Mouse (Mus musculus) liver, postnatal 0 days (tissue): ENCODE measurements at regions not wholly inside any gene's neighbourhood (a gene's known extent, or its start where the extent isn't known, plus 50 kb on each side); places are given as distances from the start of the nearest gene placed in this dataset.

Source experiments
- ATAC-seq: fragments of 200-750 bp; cut with Nextera tagmentation; 2 replicates; pipeline ENCODE4 v1.8.0; 2017; ENCODE audit warnings: mild to moderate bottlenecking, moderate library complexity
- DNase-seq: peaks from one replicate; pipeline ENCODE4 v3.0.0-alpha.2; 2016
- H3K27ac ChIP-seq: fragments of 300-500 bp; sonication (generic); 2 replicates; pipeline ENCODE4 v1.5.1; 2014; ENCODE audit warnings: antibody characterized with exemption, moderate library complexity, mild to moderate bottlenecking, low read depth
- H3K27me3 ChIP-seq: fragments of 300-500 bp; sonication (generic); 2 replicates; pipeline ENCODE4 v1.6.1; 2014; ENCODE audit warnings: low read length, control low read depth, mixed read lengths; ENCODE audit not compliant: insufficient read depth
- H3K36me3 ChIP-seq: fragments of 300-500 bp; sonication (generic); replicated peaks from 2 replicates; pipeline ENCODE4 v1.6.1; 2014; ENCODE audit warnings: mild to moderate bottlenecking, control low read depth, low read length, moderate library complexity, mixed read lengths; ENCODE audit not compliant: insufficient read depth
- H3K4me1 ChIP-seq: fragments of 300-500 bp; sonication (generic); 2 replicates; pipeline ENCODE4 v1.6.1; 2014; ENCODE audit warnings: antibody characterized with exemption, mild to moderate bottlenecking, control low read depth; ENCODE audit not compliant: insufficient read depth
- H3K4me2 ChIP-seq: fragments of 300-500 bp; sonication (generic); 2 replicates; pipeline ENCODE4 v1.6.1; 2014; ENCODE audit warnings: low read depth, mild to moderate bottlenecking, low read length, moderate library complexity, mixed read lengths
- H3K4me3 ChIP-seq: fragments of 300-500 bp; sonication (generic); 2 replicates; pipeline ENCODE4 v1.5.1; 2014; ENCODE audit warnings: low read depth, low read length
- H3K9ac ChIP-seq: fragments of 300-500 bp; sonication (generic); replicated peaks from 2 replicates; pipeline ENCODE4 v1.6.1; 2014; ENCODE audit warnings: mild to moderate bottlenecking, moderate library complexity
- H3K9me3 ChIP-seq: fragments of 300-500 bp; sonication (generic); 2 replicates; pipeline ENCODE4 v1.6.1; 2016; ENCODE audit warnings: mild to moderate bottlenecking, control low read depth, low read length, mixed read lengths
- CTCF ChIP-seq: sonication (generic); IDR thresholded peaks from 2 replicates; pipeline ENCODE4 v1.5.1; 2016; ENCODE audit warnings: antibody characterized with exemption, low read depth
- EP300 ChIP-seq: IDR thresholded peaks from 2 replicates; pipeline ENCODE4 v1.6.1; 2016; ENCODE audit warnings: antibody characterized with exemption, low read depth, mild to moderate bottlenecking
- WGBS: fragments of 180-500 bp; shearing (Covaris S2); extraction: QIAGEN DNeasy Blood & Tissue Kit; methylation state at CpG from one replicate; pipeline ENCODE4 v1.1.7; 2014; ENCODE audit not compliant: insufficient replicate concordance; 5-methylcytosine and 5-hydroxymethylcytosine counted together

DNA sequence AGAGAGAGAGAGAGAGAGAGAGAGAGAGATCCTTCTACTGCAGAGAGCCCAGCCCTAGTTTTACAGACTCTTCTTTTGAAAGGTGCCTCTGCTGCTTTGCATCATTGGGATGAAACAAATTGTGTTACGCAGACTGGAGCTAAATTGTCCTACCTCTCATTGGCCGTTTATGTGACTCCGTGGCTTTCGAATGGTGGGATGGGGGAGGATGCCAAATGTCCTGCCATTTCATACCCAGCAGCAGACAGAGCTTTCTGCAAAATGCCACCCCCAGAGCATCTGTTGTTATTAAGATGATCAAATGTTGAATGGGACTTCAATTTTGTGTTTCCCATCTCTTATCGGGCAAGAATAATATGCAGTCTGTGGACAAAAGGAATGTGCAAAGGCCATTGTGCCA lies 321.9 kb upstream of the Mki67 start:
- Histone ChIP-seq H3K4me3 (no peak overlapping the region), H3K9me3 (no peaks in the 10 kb centered on the region), H3K27ac (no peak overlapping the region), H3K4me1 (no peaks in the 10 kb centered on the region), H3K27me3 (no peaks in the 10 kb centered on the region), H3K36me3 (no peaks in the 10 kb centered on the region), H3K4me2 (no peak overlapping the region), H3K9ac (no peak overlapping the region)
- DNase-seq (no peak), ATAC-seq (no peak)
- TF ChIP-seq CTCF (no peak), EP300 (no peak)
- WGBS = 65% methylated on average over 5 of the region's 5 CpGs

DNA sequence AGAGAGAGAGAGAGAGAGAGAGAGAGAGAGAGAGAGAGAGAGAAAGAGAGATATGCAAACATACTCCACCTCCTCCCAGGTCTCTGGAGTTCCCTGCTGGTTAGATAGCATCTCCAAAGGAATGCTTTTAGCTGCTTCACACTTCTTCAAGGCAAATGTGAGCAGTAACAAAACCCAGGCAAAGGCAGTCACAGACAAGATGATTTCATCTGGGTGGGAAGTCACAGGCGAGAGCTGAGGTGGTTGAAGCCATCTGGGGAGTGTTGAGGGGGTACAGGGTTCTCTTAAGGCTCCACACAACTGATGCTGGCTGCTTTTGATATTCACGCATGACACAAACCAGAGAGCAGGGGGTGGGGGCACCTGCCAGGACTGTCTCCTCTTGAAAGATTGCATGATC lies 322.7 kb upstream of the Mki67 start:
- no peak overlapping the region for H3K9ac ChIP-seq
- no peaks in the 10 kb centered on the region for H3K27me3 ChIP-seq
- no peaks in the 10 kb centered on the region for H3K36me3 ChIP-seq
- H3K4me2 ChIP-seq = no peak overlapping the region
- ATAC-seq = no peak
- no peak overlapping the region for H3K27ac ChIP-seq
- WGBS = 37% methylated on average over 2 of the region's 2 CpGs
- H3K4me3 ChIP-seq = no peak overlapping the region
- DNase-seq = no peak
- TF ChIP-seq CTCF (no peak), EP300 (no peak)
- H3K9me3 ChIP-seq = no peaks in the 10 kb centered on the region
- no peaks in the 10 kb centered on the region for H3K4me1 ChIP-seq

DNA sequence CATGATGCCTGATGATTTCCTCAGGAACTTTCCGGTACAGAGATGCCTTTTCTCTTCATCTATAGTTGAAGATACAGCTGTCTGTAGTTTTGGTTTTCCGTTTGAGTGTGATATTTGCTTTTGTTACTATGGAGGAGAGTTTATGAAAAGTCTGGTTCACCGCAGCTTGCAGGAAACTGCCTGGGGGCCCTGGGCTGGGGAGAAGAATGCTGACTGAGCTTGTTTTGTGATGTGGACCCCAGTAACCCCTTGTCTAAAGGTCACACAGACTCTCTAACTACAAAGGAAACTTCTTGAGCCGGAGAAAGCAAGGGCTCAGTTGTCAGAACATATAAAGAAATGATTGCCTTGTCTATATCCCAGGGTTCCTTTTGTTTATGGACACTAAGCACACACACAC lies 325.8 kb upstream of the Mki67 start:
- DNase-seq (no peak), ATAC-seq (no peak)
- H3K9me3 ChIP-seq = no peaks in the 10 kb centered on the region
- no peaks in the 10 kb centered on the region for H3K4me1 ChIP-seq
- H3K4me2 ChIP-seq = no peak overlapping the region
- WGBS = 58% methylated on average over 4 of the region's 4 CpGs
- H3K27me3 ChIP-seq = no peaks in the 10 kb centered on the region
- H3K4me3 ChIP-seq = no peak overlapping the region
- no peak overlapping the region for H3K27ac ChIP-seq
- H3K36me3 ChIP-seq = no peaks in the 10 kb centered on the region
- TF ChIP-seq EP300 (no peak), CTCF (no peak)
- H3K9ac ChIP-seq = no peak overlapping the region

DNA sequence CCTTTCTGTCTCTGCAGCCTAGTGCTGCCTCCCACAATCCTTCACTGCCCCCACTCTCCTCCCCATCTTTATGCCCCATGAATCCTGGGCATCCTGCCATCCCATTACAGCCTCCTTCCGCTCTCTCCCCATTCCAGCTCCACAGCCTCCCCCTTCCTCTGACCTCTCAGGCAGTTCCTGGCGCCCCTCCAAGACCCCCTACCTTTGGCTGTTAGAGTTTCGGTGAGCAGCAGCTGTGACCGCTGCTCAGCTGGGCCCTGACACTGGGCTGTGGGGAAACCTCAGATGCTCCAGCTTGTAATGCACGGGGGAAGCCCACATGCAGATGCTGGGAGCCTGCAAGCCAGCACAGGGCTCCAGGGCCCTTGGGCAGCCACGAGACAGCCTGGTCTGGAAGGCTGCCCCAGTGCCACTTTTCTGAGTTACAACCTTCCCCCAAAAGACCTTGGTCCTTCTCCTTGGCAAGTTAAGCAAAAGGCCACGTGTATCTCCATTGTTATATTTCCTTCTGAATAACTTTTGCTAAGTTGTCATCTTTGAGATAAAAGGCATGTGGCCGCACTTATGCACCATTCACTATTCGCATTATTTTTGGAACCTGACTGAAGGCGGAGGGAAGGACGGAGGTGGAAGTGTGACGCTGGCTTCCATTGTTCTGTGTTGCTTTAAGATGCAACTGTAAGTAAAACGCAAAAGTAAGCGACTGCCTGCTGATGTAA lies 330.6 kb upstream of the Mki67 start:
- Histone ChIP-seq H3K36me3 (no peaks in the 10 kb centered on the region), H3K9ac (no peak overlapping the region), H3K4me1 (no peaks in the 10 kb centered on the region), H3K4me2 (no peak overlapping the region), H3K4me3 (no peak overlapping the region), H3K9me3 (no peaks in the 10 kb centered on the region), H3K27ac (no peak overlapping the region), H3K27me3 (0 out of 2 replicates have a peak, but pooled peaks cover 3% of the 10 kb centered on the region)
- WGBS = 38% methylated on average over 14 of the region's 14 CpGs
- DNase-seq = peak; percentile 25
- TF ChIP-seq EP300 (no peak), CTCF (no peak)
- ATAC-seq = no peak

DNA sequence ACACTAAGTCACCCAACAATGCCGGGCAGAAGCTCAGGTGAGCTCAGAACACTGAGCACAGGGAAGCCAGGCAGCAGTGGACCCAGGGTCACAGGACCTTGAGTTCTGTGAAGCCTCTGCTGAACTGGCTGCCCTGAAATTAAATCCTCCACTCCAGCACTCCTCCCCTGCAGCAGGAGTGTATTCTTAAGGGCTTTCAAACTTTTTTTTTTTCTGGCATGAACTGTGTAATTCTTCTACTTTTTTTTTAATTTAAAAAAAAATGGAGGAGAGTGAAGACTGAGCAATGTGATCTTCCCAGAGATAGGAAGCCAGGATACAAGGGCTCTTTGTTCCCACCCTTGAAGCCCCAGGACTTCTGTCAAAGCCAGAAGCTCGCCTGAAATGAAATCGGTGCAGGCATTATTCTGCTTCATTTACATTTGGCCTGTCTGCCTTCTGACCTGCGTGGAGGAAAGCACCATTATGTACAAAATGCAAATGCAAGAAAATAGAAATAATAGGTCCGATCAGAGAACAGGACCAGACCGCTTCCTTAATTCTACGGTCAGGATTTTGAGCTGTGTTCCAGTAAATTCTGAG lies 331.3 kb upstream of the Mki67 start:
- Histone ChIP-seq H3K4me2 (no peak overlapping the region), H3K4me3 (no peak overlapping the region), H3K36me3 (no peaks in the 10 kb centered on the region), H3K4me1 (no peaks in the 10 kb centered on the region), H3K27me3 (0 out of 2 replicates have a peak, but pooled peaks cover 3% of the 10 kb centered on the region), H3K9ac (no peak overlapping the region), H3K9me3 (no peaks in the 10 kb centered on the region), H3K27ac (no peak overlapping the region)
- ATAC-seq (no peak), DNase-seq (no peak)
- 56% methylated on average over 7 of the region's 7 CpGs for WGBS
- TF ChIP-seq EP300 (no peak), CTCF (no peak)

DNA sequence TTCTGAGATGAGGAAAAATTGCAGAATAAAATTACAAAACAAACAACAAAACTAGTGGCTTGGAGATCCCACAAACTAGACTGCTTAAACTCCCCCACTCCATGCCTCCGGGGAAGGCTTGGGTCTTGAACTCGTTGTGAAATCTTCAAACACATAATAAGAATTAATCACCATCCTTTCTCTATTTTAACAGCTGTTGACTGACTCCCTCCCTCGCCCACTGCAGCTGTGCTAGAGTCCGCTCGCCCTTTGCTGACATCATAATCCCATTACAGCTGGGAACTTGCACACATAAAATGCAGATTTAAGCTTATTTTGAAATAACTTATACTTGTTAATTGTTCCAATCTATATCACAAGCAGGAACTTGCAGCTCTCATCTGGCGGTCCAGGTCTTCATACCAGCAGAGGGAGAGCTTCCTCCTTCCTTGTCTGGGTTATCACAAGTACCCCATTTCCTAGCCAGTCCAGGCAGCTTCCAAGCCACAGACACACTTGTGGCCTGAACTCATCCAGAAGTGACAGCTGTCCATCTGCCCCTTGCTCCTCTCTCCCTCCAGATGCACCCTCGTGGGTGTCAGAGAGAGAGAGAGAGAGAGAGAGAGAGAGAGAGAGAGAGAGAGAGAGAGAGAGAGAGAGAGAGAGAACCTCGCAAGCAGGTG lies 332.9 kb upstream of the Mki67 start:
- no peak overlapping the region for H3K4me2 ChIP-seq
- TF ChIP-seq EP300 (no peak), CTCF (no peak)
- no peak overlapping the region for H3K9ac ChIP-seq
- DNase-seq = no peak
- ATAC-seq = no peak
- H3K27me3 ChIP-seq = 0 out of 2 replicates have a peak, but pooled peaks cover 3% of the 10 kb centered on the region
- no peaks in the 10 kb centered on the region for H3K4me1 ChIP-seq
- H3K9me3 ChIP-seq = no peaks in the 10 kb centered on the region
- 62% methylated on average over 7 of the region's 8 CpGs for WGBS
- no peak overlapping the region for H3K4me3 ChIP-seq
- H3K36me3 ChIP-seq = no peaks in the 10 kb centered on the region
- H3K27ac ChIP-seq = no peak overlapping the region
